Comparison of ENCODE assay signal across 10 mouse cellular contexts in genomic region chr14:14070541-14071315, GRCm38 (mm10). TPM values are rescaled to one million over a fixed set of nuclear protein-coding genes. Genes with fewer than 3 reads are reported as not detected.
DNase-seq lines count a peak whose midpoint lies in the region; ATAC-seq and TF ChIP-seq lines count a peak whose summit lies in the region.
"Had no signal": no experiment of that assay in that cellular context is flagged by ENCODE, and none has a peak within 500 bp of the region (broad histone marks: within the 10 kb centered on the region; RNA-seq: fewer than 3 reads in every experiment).

No protein-coding gene starts in this region.

- no peaks in the 10 kb centered on the region for H3K27me3 ChIP-seq in kidney, adult 2 months (replicated peaks; ENCODE audit: control insufficient read depth, insufficient read depth, low read length)
- H3K27me3 ChIP-seq in kidney, embryonic 16.5 days (ENCODE audit: insufficient read depth, low read length) = no peaks in the 10 kb centered on the region
- no peaks in the 10 kb centered on the region for H3K27me3 ChIP-seq in forebrain, postnatal 0 days (ENCODE audit: insufficient read depth, low read length)
- H3K27me3 ChIP-seq: megakaryocyte, embryonic 14.5 days had no signal

- no peak for ATAC-seq in kidney, embryonic 16.5 days (ENCODE audit: low FRiP score, low TSS enrichment)
- ATAC-seq in forebrain, postnatal 0 days = peak; percentile 87
- ATAC-seq in megakaryocyte, adult 5-6 weeks (ENCODE audit: poor library complexity, severe bottlenecking) = no peak

- no peak overlapping the region for H3K4me2 ChIP-seq in kidney, embryonic 16.5 days (replicated peaks; ENCODE audit: low read depth, low read length)
- H3K4me2 ChIP-seq in forebrain, postnatal 0 days (ENCODE audit: low read depth) = no peak overlapping the region

- H3K4me3 ChIP-seq in kidney, adult 2 months (ENCODE audit: insufficient read depth, low read depth, low read length) = no peak overlapping the region
- no peak overlapping the region for H3K4me3 ChIP-seq in kidney, embryonic 16.5 days (ENCODE audit: low read length)
- no peak overlapping the region for H3K4me3 ChIP-seq in forebrain, postnatal 0 days (ENCODE audit: low read depth, low read length)
- H3K4me3 ChIP-seq: megakaryocyte, embryonic 14.5 days had no signal

- H3K4me1 ChIP-seq in kidney, adult 2 months (ENCODE audit: control insufficient read depth, insufficient read depth, low read length) = peaks cover 44% of the 10 kb centered on the region
- peaks cover 21% of the 10 kb centered on the region for H3K4me1 ChIP-seq in kidney, embryonic 16.5 days (ENCODE audit: insufficient read depth, low read length)
- no peaks in the 10 kb centered on the region; the same call in 1 of the 2 replicates for H3K4me1 ChIP-seq in forebrain, postnatal 0 days (ENCODE audit: insufficient read depth)

- H3K36me3 ChIP-seq in kidney, adult 2 months (ENCODE audit: control insufficient read depth, insufficient read depth, low read length) = no peaks in the 10 kb centered on the region; the same call in 1 of the 2 replicates
- H3K36me3 ChIP-seq in kidney, embryonic 16.5 days (ENCODE audit: insufficient read depth, low read length) = no peaks in the 10 kb centered on the region
- no peaks in the 10 kb centered on the region for H3K36me3 ChIP-seq in forebrain, postnatal 0 days (ENCODE audit: insufficient read depth)

- no peak for TF ChIP-seq CTCF in kidney, adult 2 months (conservative IDR thresholded peaks at IDR 0.05; ENCODE audit: insufficient read depth, insufficient read length, low read depth, low read length)
- no peak; the same call in 1 of the 2 replicates for TF ChIP-seq CTCF in forebrain, postnatal 0 days (IDR thresholded peaks at IDR 0.05; ENCODE audit: low read depth)

- 36% methylated on average over 6 of the region's 6 CpGs for WGBS in kidney, adult 2 months
- WGBS in kidney, embryonic 16.5 days = 38% methylated on average over 6 of the region's 6 CpGs
- 9% methylated on average over 6 of the region's 6 CpGs for WGBS in forebrain, postnatal 0 days

- no peak for TF ChIP-seq POLR2A in kidney, adult 2 months (IDR thresholded peaks at IDR 0.05; ENCODE audit: low read depth, low read length)

- no peak overlapping the region for H3K9ac ChIP-seq in kidney, embryonic 16.5 days (replicated peaks; ENCODE audit: low read length)
- H3K9ac ChIP-seq in forebrain, postnatal 0 days = no peak overlapping the region

- peak; percentile 36 for DNase-seq in kidney, adult 2 months
- peak; percentile 39 for DNase-seq in brain, embryonic 18.5 days (ENCODE audit: low read depth, low spot score)
- DNase-seq in forebrain, postnatal 0 days = peak; percentile 32
- peak; percentile 30 for DNase-seq in neural tube, embryonic 10.5 days (ENCODE audit: extremely low spot score, low spot score)
- DNase-seq in spleen, adult 12 weeks (ENCODE audit: low spot score) = no peak
- no peak for DNase-seq in left cerebral cortex, adult 11 months (ENCODE audit: low spot score)
- DNase-seq: heart, adult 18-20 months had no signal

- peak overlapping the region; percentile 43; the same call in 1 of the 2 replicates for H3K27ac ChIP-seq in kidney, adult 2 months (ENCODE audit: insufficient read depth, low read depth, low read length)
- H3K27ac ChIP-seq in kidney, embryonic 16.5 days (ENCODE audit: low read length) = no peak overlapping the region
- H3K27ac ChIP-seq in forebrain, postnatal 0 days (ENCODE audit: low read depth, low read length) = 0 out of 2 replicates have a peak overlapping the region, but pooled peaks have one; percentile 11

- H3K9me3 ChIP-seq in kidney, embryonic 16.5 days (ENCODE audit: low read length) = no peaks in the 10 kb centered on the region
- no peaks in the 10 kb centered on the region for H3K9me3 ChIP-seq in forebrain, postnatal 0 days (ENCODE audit: low read length)
- H3K9me3 ChIP-seq: megakaryocyte, embryonic 14.5 days had no signal

RNA-seq across cellular contexts. Expression of gene Psmd6, which starts 50.1 kb away (rescaled TPM):
- 30.1 and 40.4 TPM in 2 replicates for polyA plus RNA-seq in kidney, adult 2 months (2012; rRNA removed)
- polyA plus RNA-seq in kidney, embryonic 16.5 days (2015; fragmentation: Nextera tagmentation; extraction: Ambion mirVana) = 240 and 248 TPM in 2 replicates
- total RNA-seq in forebrain, postnatal 0 days (2014; rRNA removed) = 216 and 245 TPM in 2 replicates
- 250 and 269 TPM in 2 replicates for polyA plus RNA-seq in forebrain, postnatal 0 days (2015; fragmentation: Nextera tagmentation; extraction: Ambion mirVana)
- total RNA-seq in megakaryocyte, adult 5-6 weeks (2015) = 118 and 157 TPM in 2 replicates
- total RNA-seq in megakaryocyte, adult 5-6 weeks (2017) = 158 and 182 TPM in 2 replicates

Comparison
In these comparisons a context has a peak if more than half of its experiments do, and no peak if none do; other contexts are left out.
1. DNase-seq: peak in kidney, adult 2 months (single experiment), brain, embryonic 18.5 days (single experiment), forebrain, postnatal 0 days (single experiment) and neural tube, embryonic 10.5 days (single experiment); none in spleen, adult 12 weeks (single experiment) and left cerebral cortex, adult 11 months (single experiment).